Mouse (Mus musculus) limb, embryonic 14.5 days (tissue): ENCODE data around the gene Odf3. TPM values are rescaled to one million over a fixed set of nuclear protein-coding genes. Genes with fewer than 3 reads are reported as not detected.

Experiments
- ATAC-seq: fragments of 200-750 bp; cut with Nextera tagmentation; 2 replicates; pipeline ENCODE4 v1.8.0; 2017; ENCODE audit warnings: low read depth, moderate number of reproducible peaks, moderate TSS enrichment; ENCODE audit not compliant: low FRiP score
- DNase-seq: peaks from one replicate; pipeline ENCODE4 v3.0.0-alpha.2; 2015; ENCODE audit warnings: low spot score
- H3K27ac ChIP-seq: fragments of 300-500 bp; sonication (generic); replicated peaks from 2 replicates; pipeline ENCODE4 v1.5.1; 2014; ENCODE audit warnings: low read depth, mild to moderate bottlenecking, low read length, moderate library complexity, mixed read lengths
- H3K27me3 ChIP-seq: fragments of 300-500 bp; sonication (generic); 2 replicates; pipeline ENCODE4 v1.6.1; 2014; ENCODE audit warnings: low read length, mixed read lengths; ENCODE audit not compliant: control insufficient read depth, insufficient read depth
- H3K36me3 ChIP-seq: fragments of 300-500 bp; sonication (generic); 2 replicates; pipeline ENCODE4 v1.6.1; 2014; ENCODE audit warnings: mild to moderate bottlenecking, low read length, moderate library complexity, mixed read lengths; ENCODE audit not compliant: control insufficient read depth, insufficient read depth
- H3K4me1 ChIP-seq: fragments of 300-500 bp; sonication (generic); 2 replicates; pipeline ENCODE4 v1.6.1; 2014; ENCODE audit warnings: antibody characterized with exemption, low read length, mixed read lengths; ENCODE audit not compliant: control insufficient read depth, insufficient read depth
- H3K4me2 ChIP-seq: fragments of 300-500 bp; sonication (generic); replicated peaks from 2 replicates; pipeline ENCODE4 v1.6.1; 2014; ENCODE audit warnings: low read depth, mild to moderate bottlenecking, low read length, moderate library complexity; ENCODE audit not compliant: severe bottlenecking
- H3K4me3 ChIP-seq: fragments of 300-500 bp; sonication (generic); replicated peaks from 2 replicates; pipeline ENCODE4 v1.5.1; 2014; ENCODE audit warnings: low read length
- H3K9ac ChIP-seq: fragments of 300-500 bp; sonication (generic); 2 replicates; pipeline ENCODE4 v1.6.1; 2014; ENCODE audit warnings: mild to moderate bottlenecking, low read depth, low read length, moderate library complexity; ENCODE audit not compliant: severe bottlenecking
- H3K9me3 ChIP-seq: fragments of 300-500 bp; sonication (generic); 2 replicates; pipeline ENCODE4 v1.6.1; 2016; ENCODE audit warnings: low read length; ENCODE audit not compliant: control insufficient read depth
- POLR2A ChIP-seq: fragments of 200-500 bp; IDR thresholded peaks from 2 replicates; pipeline ENCODE4 v1.8.0; 2012; ENCODE audit warnings: inconsistent platforms, mild to moderate bottlenecking, moderate library complexity, borderline replicate concordance; ENCODE audit not compliant: insufficient read depth, insufficient read length; ENCODE audit errors: extremely low read depth
- WGBS: fragments of 180-500 bp; shearing (Covaris S2); extraction: QIAGEN DNeasy Blood & Tissue Kit; methylation state at CpG from one replicate; pipeline ENCODE4 v1.1.7; 2014; 5-methylcytosine and 5-hydroxymethylcytosine counted together
- polyA plus RNA-seq, 2 experiments: library from polyadenylated mRNA; depleted of rRNA in 1 of 2; stranded (reverse) in 1 of 2; unstranded in 1 of 2; fragments of >200 nt; fragmentation: Nextera tagmentation in 1 of 2; extraction: Ambion mirVana in 1 of 2; gene quantifications; 2 replicates each; pipeline versions ENCODE4 v1.2.1 to v1.2.3; 2012 to 2014

The Odf3 gene
- polyA plus RNA-seq (2012; rRNA removed) (0.04 TPM in 2 replicates), polyA plus RNA-seq (2014; fragmentation: Nextera tagmentation; extraction: Ambion mirVana) (not detected in 2 replicates)

- no peak within 1 kb of the TSS for H3K4me2 ChIP-seq
- no peak within 1 kb of the TSS for H3K4me3 ChIP-seq
- 68% methylated on average over 11 of the region's 11 CpGs for WGBS
- peaks cover 24% of the 10 kb centered on the region for H3K36me3 ChIP-seq
- ATAC-seq (no peak), DNase-seq (peak; percentile 45)
- TF ChIP-seq POLR2A, result no peak
- no peaks in the 10 kb centered on the region for H3K4me1 ChIP-seq
- no peak within 1 kb of the TSS for H3K27ac ChIP-seq
- no peak within 1 kb of the TSS for H3K9ac ChIP-seq
- no peaks in the 10 kb centered on the region for H3K27me3 ChIP-seq
- H3K9me3 ChIP-seq, result no peaks in the 10 kb centered on the region
Observed at GRCm38 (mm10) chr7:140847755-140848580, at the start of gene Odf3. Gene Odf3, plus strand, starts transcription at chr7:140847805.

GRCm38 (mm10) chr7:140798212-140798611, 49.4 kb upstream of the Odf3 start:
- Histone ChIP-seq H3K9me3 (no peaks in the 10 kb centered on the region), H3K4me2 (no peak overlapping the region), H3K9ac (no peak overlapping the region), H3K4me3 (no peak overlapping the region), H3K27ac (no peak overlapping the region), H3K27me3 (no peaks in the 10 kb centered on the region), H3K4me1 (no peaks in the 10 kb centered on the region), H3K36me3 (no peaks in the 10 kb centered on the region)
- DNase-seq, result no peak
- TF ChIP-seq POLR2A, result no peak
- 69% methylated on average over 2 of the region's 2 CpGs for WGBS
- no peak for ATAC-seq

GRCm38 (mm10) chr7:140802629-140803028, 45.0 kb upstream of the Odf3 start:
- no peaks in the 10 kb centered on the region for H3K4me1 ChIP-seq
- H3K4me3 ChIP-seq, result no peak overlapping the region
- TF ChIP-seq POLR2A, result no peak
- no peak overlapping the region for H3K4me2 ChIP-seq
- no peak overlapping the region for H3K27ac ChIP-seq
- ATAC-seq (no peak), DNase-seq (no peak)
- H3K9ac ChIP-seq, result no peak overlapping the region
- H3K36me3 ChIP-seq, result no peaks in the 10 kb centered on the region
- no peaks in the 10 kb centered on the region for H3K9me3 ChIP-seq
- WGBS, result 35% methylated on average over 6 of the region's 6 CpGs
- H3K27me3 ChIP-seq, result no peaks in the 10 kb centered on the region

GRCm38 (mm10) chr7:140805704-140806103, 41.9 kb upstream of the Odf3 start:
- Histone ChIP-seq H3K27ac (no peak overlapping the region), H3K9ac (no peak overlapping the region), H3K4me2 (no peak overlapping the region), H3K27me3 (no peaks in the 10 kb centered on the region), H3K36me3 (no peaks in the 10 kb centered on the region), H3K4me1 (no peaks in the 10 kb centered on the region), H3K9me3 (no peaks in the 10 kb centered on the region), H3K4me3 (no peak overlapping the region)
- no peak for TF ChIP-seq POLR2A
- DNase-seq, result no peak
- no peak for ATAC-seq
- WGBS, result 10% methylated on average over 1 of the region's 1 CpGs

GRCm38 (mm10) chr7:140810496-140810895, 37.1 kb upstream of the Odf3 start:
- H3K4me3 ChIP-seq, result no peak overlapping the region
- 92% methylated on average over 6 of the region's 6 CpGs for WGBS
- no peaks in the 10 kb centered on the region for H3K27me3 ChIP-seq
- no peak overlapping the region for H3K9ac ChIP-seq
- H3K4me2 ChIP-seq, result no peak overlapping the region
- H3K27ac ChIP-seq, result no peak overlapping the region
- H3K9me3 ChIP-seq, result no peaks in the 10 kb centered on the region
- ATAC-seq, result no peak
- TF ChIP-seq POLR2A, result no peak
- H3K4me1 ChIP-seq, result no peaks in the 10 kb centered on the region
- peaks cover 4% of the 10 kb centered on the region; the same call in 1 of the 2 replicates for H3K36me3 ChIP-seq
- no peak for DNase-seq
